Mouse (Mus musculus): ENCODE data around the gene Slc39a5.

DNA sequence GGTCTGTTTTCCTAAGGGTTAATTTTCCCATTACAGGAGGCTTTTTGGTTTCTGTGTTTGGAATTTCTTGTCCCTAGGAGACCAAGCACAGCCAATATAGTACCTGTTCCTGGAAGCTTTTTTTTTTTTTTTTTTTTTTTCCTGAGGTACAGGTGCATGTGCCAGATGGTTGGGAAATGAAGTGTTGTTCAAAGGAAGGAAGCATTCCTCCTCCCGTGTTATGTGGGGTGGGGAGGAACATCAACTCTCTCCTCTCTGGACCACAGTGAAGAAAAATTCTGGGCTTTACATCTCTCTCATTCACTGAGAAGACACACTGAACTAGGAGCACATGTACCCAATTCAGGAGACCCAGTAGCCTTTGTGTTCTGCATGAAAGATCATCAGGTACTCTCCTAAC lies 12.0 kb upstream of the Slc39a5 start:
- TF ChIP-seq GATA1 (IDR thresholded peaks at IDR 0.05; ENCODE audit: borderline replicate concordance, low read length): no peak
- no peak for TF ChIP-seq TAL1 (conservative IDR thresholded peaks at IDR 0.05; ENCODE audit: low read depth, low read length)
- TF ChIP-seq POLR2AphosphoS5 (IDR thresholded peaks at IDR 0.05; ENCODE audit: insufficient replicate concordance, low read depth, low read length): no peak
- no peak for TF ChIP-seq CTCF (IDR thresholded peaks at IDR 0.05; ENCODE audit: low read depth, low read length)
- no peak for TF ChIP-seq GATA2 (IDR thresholded peaks at IDR 0.05; ENCODE audit: borderline replicate concordance, low read depth, low read length)
